Mouse (Mus musculus) liver, embryonic 15.5 days (tissue): ENCODE results near the gene Gtf2i. TPM values are rescaled to one million over a fixed set of nuclear protein-coding genes. Genes with fewer than 3 reads are reported as not detected.
"Not testable (repeated sequence)": the region's sequence is repeated elsewhere in the genome, so short reads cannot be mapped to it uniquely, and the experiment has no call there.

Experiments
- ATAC-seq: fragments of 200-750 bp; cut with Nextera tagmentation; 2 replicates; pipeline ENCODE4 v1.8.0; 2017; ENCODE audit warnings: moderate number of reproducible peaks, mild to moderate bottlenecking, moderate library complexity; ENCODE audit not compliant: insufficient read depth
- H3K27ac ChIP-seq: fragments of 300-500 bp; sonication (generic); replicated peaks from 2 replicates; pipeline ENCODE4 v1.5.1; 2015; ENCODE audit warnings: mild to moderate bottlenecking, inconsistent platforms
- H3K27me3 ChIP-seq: fragments of 300-500 bp; sonication (generic); 2 replicates; pipeline ENCODE4 v1.6.1; 2015; ENCODE audit warnings: mild to moderate bottlenecking, inconsistent platforms
- H3K36me3 ChIP-seq: fragments of 300-500 bp; sonication (generic); replicated peaks from 2 replicates; pipeline ENCODE4 v1.6.1; 2015; ENCODE audit warnings: moderate library complexity, mild to moderate bottlenecking, inconsistent platforms
- H3K4me1 ChIP-seq: fragments of 300-500 bp; sonication (generic); replicated peaks from 2 replicates; pipeline ENCODE4 v1.6.1; 2015; ENCODE audit warnings: inconsistent platforms
- H3K4me2 ChIP-seq: fragments of 300-500 bp; sonication (generic); 2 replicates; pipeline ENCODE4 v1.6.1; 2015; ENCODE audit warnings: moderate library complexity, mild to moderate bottlenecking, inconsistent platforms
- H3K4me3 ChIP-seq: fragments of 300-500 bp; sonication (generic); replicated peaks from 2 replicates; pipeline ENCODE4 v1.5.1; 2015; ENCODE audit warnings: mild to moderate bottlenecking, inconsistent platforms
- H3K9ac ChIP-seq: fragments of 300-500 bp; sonication (generic); 2 replicates; pipeline ENCODE4 v1.6.1; 2015; ENCODE audit warnings: moderate library complexity, mild to moderate bottlenecking, inconsistent platforms
- H3K9me3 ChIP-seq: fragments of 300-500 bp; sonication (generic); replicated peaks from 2 replicates; pipeline ENCODE4 v1.6.1; 2016; ENCODE audit warnings: inconsistent platforms
- WGBS: fragments of 180-500 bp; shearing (Covaris S2); methylation state at CpG from one replicate; pipeline ENCODE4 v1.1.7; 2015; ENCODE audit warnings: mixed read lengths; ENCODE audit not compliant: insufficient replicate concordance; 5-methylcytosine and 5-hydroxymethylcytosine counted together
- polyA plus RNA-seq: library from polyadenylated mRNA; unstranded; fragments of >200 nt; fragmentation: Nextera tagmentation; extraction: Ambion mirVana; gene quantifications from 2 replicates; pipeline ENCODE4 v1.2.1, GENCODE M21; 2015

Gene Gtf2i
- 32.2 and 35.7 TPM in 2 replicates for polyA plus RNA-seq

GRCm38 (mm10) chr5:134314688-134315622, at the start of gene Gtf2i:
TSS of gene Gtf2i (minus strand) at chr5:134314760.
- peaks cover 40% of the 10 kb centered on the region for H3K4me1 ChIP-seq
- H3K27ac ChIP-seq = peak within 1 kb of the TSS; percentile 91
- peak within 1 kb of the TSS; percentile 98 for H3K4me2 ChIP-seq
- ATAC-seq = peak; percentile 84
- no peaks in the 10 kb centered on the region for H3K27me3 ChIP-seq
- whole genome bisulfite sequencing = under 1% methylated on average over 40 of the region's 40 CpGs
- H3K4me3 ChIP-seq = peak within 1 kb of the TSS; percentile 81
- H3K36me3 ChIP-seq = peaks cover 17% of the 10 kb centered on the region
- peak within 1 kb of the TSS; percentile 81 for H3K9ac ChIP-seq
- no peaks in the 10 kb centered on the region for H3K9me3 ChIP-seq

GRCm38 (mm10) chr5:134359101-134359500, 44.5 kb upstream of the Gtf2i start:
- no peak for ATAC-seq

GRCm38 (mm10) chr5:134355372-134355771, 40.8 kb upstream of the Gtf2i start:
- Histone ChIP-seq H3K36me3 (peaks cover 16% of the 10 kb centered on the region), H3K4me1 (peaks cover 15% of the 10 kb centered on the region)
- not testable (repeated sequence) for H3K27ac ChIP-seq, H3K4me2 ChIP-seq, H3K4me3 ChIP-seq, H3K9ac ChIP-seq, ATAC-seq, H3K27me3 ChIP-seq, H3K9me3 ChIP-seq
- WGBS = 76% methylated on average over 4 of the region's 4 CpGs

More at GRCm38 (mm10) chr5:134359101-134359500, 44.5 kb upstream of the Gtf2i start:
- Histone ChIP-seq H3K36me3 (peaks cover 19% of the 10 kb centered on the region), H3K9me3 (no peaks in the 10 kb centered on the region), H3K4me3 (no peak overlapping the region), H3K9ac (no peak overlapping the region), H3K27ac (no peak overlapping the region), H3K27me3 (no peaks in the 10 kb centered on the region), H3K4me2 (no peak overlapping the region), H3K4me1 (no peaks in the 10 kb centered on the region)
- 70% methylated on average over 4 of the region's 4 CpGs for WGBS

- no peak overlapping the region for H3K9ac ChIP-seq
- 52% methylated on average over 4 of the region's 4 CpGs for WGBS
- H3K36me3 ChIP-seq = no peaks in the 10 kb centered on the region
- no peak overlapping the region for H3K27ac ChIP-seq
- H3K4me1 ChIP-seq = peaks cover 16% of the 10 kb centered on the region
- ATAC-seq = no peak
- no peaks in the 10 kb centered on the region for H3K27me3 ChIP-seq
- no peaks in the 10 kb centered on the region for H3K9me3 ChIP-seq
- no peak overlapping the region for H3K4me2 ChIP-seq
- H3K4me3 ChIP-seq = no peak overlapping the region
These were observed 38.6 kb upstream of the Gtf2i start for GRCm38 (mm10) chr5:134353117-134353516.

- Histone ChIP-seq H3K27ac (no peak overlapping the region), H3K4me1 (peaks cover 16% of the 10 kb centered on the region), H3K27me3 (no peaks in the 10 kb centered on the region), H3K4me2 (no peak overlapping the region), H3K9ac (no peak overlapping the region), H3K36me3 (no peaks in the 10 kb centered on the region), H3K9me3 (no peaks in the 10 kb centered on the region), H3K4me3 (no peak overlapping the region)
- no peak for ATAC-seq
- 37% methylated on average over 3 of the region's 3 CpGs for WGBS
These were observed 38.0 kb upstream of the Gtf2i start for GRCm38 (mm10) chr5:134352527-134353001.

GRCm38 (mm10) chr5:134350660-134351059, 36.1 kb upstream of the Gtf2i start:
- H3K9me3 ChIP-seq = no peaks in the 10 kb centered on the region
- H3K4me3 ChIP-seq = no peak overlapping the region
- no peak overlapping the region for H3K9ac ChIP-seq
- WGBS = 9% methylated on average over 10 of the region's 10 CpGs
- peak overlapping the region; percentile 43 for H3K4me2 ChIP-seq
- H3K4me1 ChIP-seq = peaks cover 16% of the 10 kb centered on the region
- no peaks in the 10 kb centered on the region for H3K27me3 ChIP-seq
- H3K27ac ChIP-seq = no peak overlapping the region
- H3K36me3 ChIP-seq = no peaks in the 10 kb centered on the region
- ATAC-seq = peak; percentile 87

GRCm38 (mm10) chr5:134347066-134347465, 32.5 kb upstream of the Gtf2i start:
- Histone ChIP-seq H3K9ac (no peak overlapping the region), H3K9me3 (no peaks in the 10 kb centered on the region), H3K4me1 (peaks cover 12% of the 10 kb centered on the region), H3K27me3 (no peaks in the 10 kb centered on the region), H3K4me2 (no peak overlapping the region), H3K27ac (no peak overlapping the region), H3K36me3 (no peaks in the 10 kb centered on the region), H3K4me3 (no peak overlapping the region)
- WGBS = 48% methylated on average over 2 of the region's 2 CpGs
- no peak for ATAC-seq

- 75% methylated on average over 9 of the region's 9 CpGs for WGBS
- no peak overlapping the region for H3K27ac ChIP-seq
- no peaks in the 10 kb centered on the region for H3K9me3 ChIP-seq
- peaks cover 2% of the 10 kb centered on the region for H3K4me1 ChIP-seq
- ATAC-seq = no peak
- no peak overlapping the region for H3K4me3 ChIP-seq
- H3K36me3 ChIP-seq = no peaks in the 10 kb centered on the region
- no peaks in the 10 kb centered on the region for H3K27me3 ChIP-seq
- no peak overlapping the region for H3K4me2 ChIP-seq
- H3K9ac ChIP-seq = no peak overlapping the region
These were observed 30.9 kb upstream of the Gtf2i start for GRCm38 (mm10) chr5:134345449-134345848.

- no peak overlapping the region for H3K4me3 ChIP-seq
- H3K27me3 ChIP-seq = no peaks in the 10 kb centered on the region
- no peak overlapping the region for H3K4me2 ChIP-seq
- no peak overlapping the region for H3K27ac ChIP-seq
- ATAC-seq = no peak
- 0 out of 2 replicates have a peak, but pooled peaks cover 3% of the 10 kb centered on the region for H3K4me1 ChIP-seq
- H3K9me3 ChIP-seq = no peaks in the 10 kb centered on the region
- WGBS = 69% methylated on average over 8 of the region's 8 CpGs
- H3K36me3 ChIP-seq = no peaks in the 10 kb centered on the region
- H3K9ac ChIP-seq = no peak overlapping the region
These were observed 29.5 kb upstream of the Gtf2i start for GRCm38 (mm10) chr5:134344076-134344475.

- ATAC-seq, H3K4me1 ChIP-seq, H3K4me2 ChIP-seq, H3K9ac ChIP-seq, H3K27me3 ChIP-seq, H3K36me3 ChIP-seq, H3K9me3 ChIP-seq, H3K4me3 ChIP-seq, H3K27ac ChIP-seq: not testable (repeated sequence)
- 70% methylated on average over 3 of the region's 4 CpGs for WGBS
These were observed 29.0 kb upstream of the Gtf2i start for GRCm38 (mm10) chr5:134343530-134343929.

- Histone ChIP-seq H3K4me2 (peak overlapping the region; percentile 19), H3K9me3 (no peaks in the 10 kb centered on the region), H3K9ac (no peak overlapping the region), H3K4me1 (0 out of 2 replicates have a peak, but pooled peaks cover 3% of the 10 kb centered on the region), H3K4me3 (no peak overlapping the region), H3K27me3 (no peaks in the 10 kb centered on the region), H3K36me3 (no peaks in the 10 kb centered on the region), H3K27ac (no peak overlapping the region)
- 36% methylated on average over 18 of the region's 18 CpGs for WGBS
- ATAC-seq = peak; percentile 61
These were observed 28.1 kb upstream of the Gtf2i start for GRCm38 (mm10) chr5:134342503-134343205.
